Mouse (Mus musculus) cerebellum, postnatal 14 days (tissue): ENCODE data around the gene Crybg3.

Experiments used
- DNase-seq, 2 experiments: peaks; one replicate each; pipeline ENCODE4 v3.0.0; 2021; ENCODE audit warnings: mixed read lengths in 2 of 2

Gene Crybg3

DNA sequence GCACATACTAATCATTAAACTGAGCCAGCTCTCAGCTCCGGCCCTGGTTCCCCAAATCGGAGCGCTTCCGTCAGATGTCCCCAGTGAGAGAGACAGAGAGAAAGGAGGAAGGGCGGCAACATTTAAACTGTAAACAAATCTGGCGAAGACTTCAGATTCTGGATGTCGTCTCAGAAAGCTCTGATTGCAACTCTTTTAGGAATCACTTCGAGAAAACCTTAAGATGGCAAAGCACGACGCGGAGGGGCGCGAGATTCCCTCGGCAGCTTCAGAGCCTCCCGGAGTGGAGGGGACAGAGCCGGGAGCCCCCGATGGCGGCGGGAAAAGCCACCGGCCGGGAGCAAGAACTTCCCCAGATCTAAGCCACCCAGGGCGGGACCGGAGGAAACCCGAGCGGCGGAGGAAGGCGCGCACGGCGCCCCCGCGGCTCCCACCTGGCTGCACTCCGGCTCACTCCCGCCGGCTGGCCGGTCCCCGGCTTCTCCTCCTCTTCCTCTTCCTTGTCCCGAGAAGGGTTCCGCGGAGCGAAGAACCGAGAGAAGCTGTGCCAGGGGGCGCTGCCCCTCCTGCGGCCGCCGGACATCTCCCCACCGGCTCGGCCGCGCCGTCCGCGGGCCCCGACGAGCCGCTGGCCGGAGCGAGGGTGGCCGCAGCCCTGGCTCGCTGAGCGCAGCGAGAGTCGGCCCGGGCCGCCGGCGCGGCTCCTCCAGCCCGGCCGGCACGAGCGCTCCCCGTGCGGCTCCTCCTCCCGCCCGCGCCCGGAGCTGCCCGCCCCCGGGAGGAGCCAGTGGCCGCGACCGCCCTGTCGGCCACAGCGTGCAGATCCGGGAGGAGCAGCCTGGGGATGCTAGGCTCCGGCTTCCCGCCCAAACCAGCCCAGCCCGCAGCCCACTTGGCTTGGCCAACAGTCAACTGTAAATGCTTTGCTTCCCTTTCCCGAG is at the start of gene Crybg3:
Crybg3 (minus strand) TSS at position 669 of the 941 bp plus-strand sequence.
- peak; percentile 57 to 72 for DNase-seq

DNA sequence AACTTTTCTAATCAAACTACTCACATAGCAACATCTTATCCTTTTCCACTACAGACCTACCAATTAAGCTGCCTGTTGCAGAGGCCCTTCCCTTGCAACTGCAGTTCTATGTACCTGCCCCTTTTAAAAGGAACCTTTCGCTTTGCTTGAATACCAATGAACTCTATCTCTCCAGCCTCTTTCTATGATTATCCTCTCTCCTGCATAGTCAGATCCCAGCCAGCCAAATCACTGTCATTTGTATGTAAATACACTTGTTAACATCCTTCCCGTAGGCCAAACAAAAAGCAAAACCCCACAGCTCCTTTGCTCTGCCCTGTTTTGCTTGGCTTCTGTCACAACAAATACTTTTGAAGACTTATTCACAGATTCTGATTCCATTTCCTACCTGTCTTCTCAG is 43.0 kb upstream of the Crybg3 start:
- DNase-seq = no peak

DNA sequence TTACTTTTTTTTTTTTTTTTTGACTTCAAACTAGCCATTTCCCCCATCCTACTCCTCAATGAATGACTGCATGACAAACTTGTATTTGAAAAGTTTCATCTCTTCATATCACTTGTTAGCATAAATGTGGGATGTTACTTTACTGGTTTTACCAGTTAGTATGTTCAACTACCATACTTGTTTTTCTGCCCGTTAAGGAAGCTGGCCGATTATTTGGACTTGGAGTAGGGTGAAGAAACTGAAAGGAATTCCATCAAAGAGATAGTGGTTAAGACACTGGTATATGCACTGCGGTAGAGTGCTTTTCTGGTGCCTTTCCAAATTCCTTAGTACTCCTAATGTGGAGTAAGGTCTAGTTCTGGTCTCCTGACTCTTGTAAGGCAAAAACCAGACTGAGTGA is 39.2 kb upstream of the Crybg3 start:
- peak in 1 of 2 experiments; percentile 5 for DNase-seq

DNA sequence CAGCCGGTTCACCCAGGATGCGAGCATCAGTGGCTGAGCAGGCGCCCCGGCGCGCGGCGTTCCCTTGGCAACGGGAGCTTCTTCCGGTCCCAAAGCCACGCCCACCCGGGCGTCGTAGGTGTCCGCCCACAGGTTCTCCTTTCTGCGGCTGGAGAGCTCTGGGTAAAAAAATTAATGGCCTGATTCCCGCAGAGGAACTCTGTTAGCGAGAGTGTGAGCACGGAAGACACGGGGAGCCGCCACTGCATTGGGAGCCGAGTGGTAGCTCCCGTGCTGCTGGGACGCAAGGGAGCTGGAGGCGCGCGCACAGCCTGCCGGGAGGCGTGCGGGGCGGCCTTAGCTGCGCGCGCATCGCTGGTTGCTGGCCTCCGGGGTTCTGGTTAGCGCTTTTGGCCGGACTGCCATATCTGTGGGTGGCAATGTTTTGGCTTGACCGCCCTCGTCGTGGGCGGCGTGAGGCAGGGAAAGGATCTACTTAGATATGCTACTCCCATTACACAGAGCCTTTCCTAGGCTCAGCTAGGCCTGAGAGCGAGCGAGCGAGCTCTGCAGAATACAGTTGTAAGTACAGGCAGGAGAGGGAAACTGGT is 38.4 kb upstream of the Crybg3 start, which contains the start of gene Arl6:
Arl6 (minus strand) TSS at position 290 of the 590 bp plus-strand sequence.
- DNase-seq = peak; percentile 96 to 98

DNA sequence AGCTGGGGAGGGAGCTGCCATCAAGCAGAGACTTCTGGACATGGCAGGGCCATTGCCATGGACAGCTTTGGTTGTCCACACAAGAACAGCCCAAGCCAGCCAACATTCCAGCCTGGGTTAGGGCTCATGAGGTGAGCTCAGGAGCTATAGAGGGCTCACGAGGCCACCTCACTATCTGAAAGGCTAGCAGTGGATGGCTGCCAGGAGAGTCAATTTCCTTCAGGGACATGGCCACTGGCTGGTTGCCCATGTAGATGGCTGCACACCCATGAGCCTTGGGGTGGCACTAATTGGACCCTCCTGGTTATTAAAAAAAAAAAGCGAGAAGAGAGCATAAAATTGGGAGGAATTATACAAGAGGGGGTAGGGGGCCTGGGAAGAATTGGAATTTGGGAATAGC is 33.8 kb upstream of the Crybg3 start:
- DNase-seq = peak; percentile 36 to 46

DNA sequence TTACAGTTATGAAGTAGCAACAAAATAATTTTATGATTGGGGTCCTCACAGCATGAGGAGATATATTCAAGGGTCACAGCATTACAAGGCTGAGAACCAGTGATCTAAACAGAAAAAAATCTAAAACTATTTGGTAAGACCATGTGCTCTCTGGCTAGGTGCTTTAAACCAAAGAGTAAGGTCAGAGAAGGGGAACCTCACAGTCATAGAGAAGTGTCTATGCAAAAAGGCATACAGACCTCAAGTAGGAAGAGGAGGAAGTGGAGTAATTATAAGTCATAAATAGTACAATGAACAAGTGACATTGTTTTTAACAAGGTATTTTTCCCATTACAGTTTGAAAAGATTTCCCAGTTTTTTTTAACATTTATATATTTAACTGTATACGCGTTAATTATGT is 20.8 kb upstream of the Crybg3 start:
- no peak for DNase-seq

DNA sequence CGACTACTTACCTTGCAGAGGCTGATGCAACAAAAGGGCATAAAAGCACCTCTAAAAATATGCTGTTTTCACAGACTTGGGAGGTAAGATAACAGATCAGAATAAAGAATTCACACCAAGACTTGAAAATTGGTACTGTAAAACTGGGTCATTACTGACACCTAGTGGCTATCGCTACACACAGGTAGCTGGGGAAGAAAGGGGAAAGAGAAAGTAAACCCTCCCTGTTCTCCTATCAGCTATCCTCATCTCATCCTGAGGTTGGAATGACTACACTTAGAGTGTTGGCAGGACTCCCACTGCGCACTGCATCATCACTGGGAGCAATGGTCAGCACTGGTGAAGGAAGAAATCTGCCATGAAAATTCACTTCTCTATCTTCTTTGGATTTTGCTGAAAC is 16.4 kb upstream of the Crybg3 start:
- DNase-seq = peak; percentile 58 to 62

DNA sequence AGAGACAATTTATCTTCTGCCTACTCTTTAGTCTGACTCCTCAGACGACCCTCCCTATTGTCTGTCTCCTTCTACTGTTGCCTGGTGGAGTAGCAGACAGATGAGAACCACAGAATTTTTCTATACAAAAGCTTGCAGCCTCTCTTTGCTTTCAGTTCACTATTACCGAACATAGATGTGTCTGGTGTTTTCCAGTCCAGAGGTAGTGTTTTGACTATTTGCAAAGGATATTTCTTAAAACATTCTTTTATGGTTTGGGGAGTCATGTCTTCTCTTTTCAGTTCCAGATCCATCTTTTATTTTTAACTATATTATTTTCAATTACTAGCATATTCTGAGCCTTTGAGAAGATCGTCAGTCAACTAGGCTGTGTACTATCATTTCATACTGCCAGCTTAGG is 14.9 kb upstream of the Crybg3 start:
- DNase-seq = no peak

DNA sequence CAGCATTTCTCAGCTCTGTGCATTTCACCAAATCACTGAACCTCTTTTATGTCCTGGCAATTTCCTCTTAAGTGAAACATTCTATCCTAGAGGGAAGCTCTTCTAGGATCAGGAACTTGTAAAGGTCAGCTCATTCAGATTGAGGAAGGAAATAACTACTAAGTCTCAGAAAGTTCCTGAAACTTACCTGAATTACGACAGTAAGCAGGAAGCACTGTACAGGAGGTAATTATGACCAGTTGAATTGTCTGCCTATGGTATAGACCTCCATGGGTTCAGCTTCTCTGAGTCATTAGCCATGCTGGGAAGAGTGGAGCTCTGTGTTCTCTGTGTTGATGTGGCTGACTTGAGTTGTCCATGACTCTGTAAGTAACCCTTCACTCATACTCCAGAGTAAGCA is 10.0 kb upstream of the Crybg3 start:
- DNase-seq = no peak

DNA sequence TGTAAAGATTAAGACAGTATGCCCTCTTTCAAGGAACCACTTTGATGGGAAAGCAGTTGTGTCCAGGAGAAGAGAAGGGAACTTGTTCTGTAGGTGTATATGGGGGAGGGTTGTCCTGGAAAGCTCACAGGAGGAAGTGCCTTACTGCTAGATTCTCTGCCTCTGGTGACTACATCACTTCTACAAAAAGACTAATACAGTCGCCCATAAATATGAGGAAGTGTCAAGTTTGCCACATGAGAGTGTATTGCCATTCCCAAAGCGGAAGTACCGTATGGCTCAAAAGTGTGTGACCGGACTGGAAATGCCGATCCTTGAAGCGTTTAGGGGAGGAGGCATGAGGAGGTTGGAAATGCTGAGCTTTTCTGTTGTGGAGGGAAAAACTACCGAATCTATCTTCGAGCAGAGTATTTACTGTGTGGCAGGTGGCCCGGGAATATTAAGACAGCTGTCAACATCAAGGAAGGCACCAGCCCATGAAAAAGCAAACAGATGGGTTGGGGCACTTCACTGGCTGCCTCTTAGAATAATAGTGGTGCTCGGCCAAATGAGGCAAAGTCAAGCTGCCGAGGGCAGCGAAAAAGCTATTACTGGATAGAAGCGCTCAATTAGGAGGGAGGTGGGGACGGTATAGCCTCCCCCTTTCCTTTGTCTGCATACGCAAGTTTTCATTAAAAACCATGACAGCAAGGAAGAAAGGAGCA is 3.5 kb upstream of the Crybg3 start:
- peak; percentile 41 for DNase-seq

DNA sequence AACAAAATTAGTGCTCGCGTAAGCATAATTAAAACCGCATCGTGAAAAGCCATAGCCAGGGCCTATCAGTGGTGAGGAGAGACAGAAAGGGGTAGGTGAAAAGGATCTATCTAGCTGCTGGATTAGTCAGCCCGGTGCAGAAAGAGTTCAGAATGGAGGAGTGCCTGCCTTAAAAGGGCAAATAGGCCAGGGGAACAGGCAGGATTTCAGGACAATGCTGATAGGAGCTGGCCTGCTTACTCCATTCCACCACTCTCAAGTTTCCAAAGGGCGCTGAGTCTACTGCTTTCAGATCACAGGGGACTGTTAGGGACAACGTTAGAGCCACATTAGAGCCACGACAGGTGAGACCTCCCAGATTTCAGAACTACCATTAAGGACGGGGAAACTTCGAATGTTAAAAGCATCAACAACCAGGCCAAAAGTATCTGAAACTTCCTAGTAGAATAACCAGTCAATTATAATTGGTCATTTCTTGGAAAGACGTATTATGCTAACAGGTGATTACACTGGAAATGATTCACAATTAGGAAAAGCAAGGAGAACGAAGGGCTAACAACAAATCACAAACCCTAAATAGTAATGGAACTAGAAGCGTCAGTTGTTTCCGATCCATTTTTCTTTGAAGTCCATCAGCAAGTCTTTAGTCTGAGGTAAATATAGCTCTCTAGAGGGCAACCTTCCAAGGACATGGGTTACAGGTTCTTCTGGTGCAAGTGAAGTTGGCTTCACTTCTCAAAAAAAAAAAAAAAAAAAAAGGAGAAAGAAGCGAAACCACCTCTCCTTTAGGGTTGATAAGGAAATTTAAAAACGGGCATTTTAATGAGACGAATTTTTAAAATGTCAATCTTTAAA is 1.1 kb downstream of the Crybg3 start:
- no peak for DNase-seq

DNA sequence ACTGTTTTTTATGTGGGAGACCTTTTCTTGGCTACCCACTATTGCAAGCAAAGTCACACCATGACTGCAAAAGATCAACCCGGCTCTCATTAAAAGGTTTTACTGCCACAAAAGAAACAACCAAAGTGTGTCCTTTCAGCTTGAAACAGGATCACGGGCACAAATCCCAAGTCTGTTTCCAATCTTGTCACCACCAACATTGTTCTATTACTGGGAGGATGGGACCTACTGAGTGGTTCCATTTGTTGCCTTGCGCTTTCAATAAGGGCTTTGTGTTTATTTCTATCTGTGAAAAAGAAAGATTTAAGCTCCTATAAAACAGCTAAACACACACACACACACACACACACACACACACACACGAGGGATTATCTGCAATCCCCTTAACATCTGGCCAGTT is 1.8 kb downstream of the Crybg3 start:
- DNase-seq = no peak

DNA sequence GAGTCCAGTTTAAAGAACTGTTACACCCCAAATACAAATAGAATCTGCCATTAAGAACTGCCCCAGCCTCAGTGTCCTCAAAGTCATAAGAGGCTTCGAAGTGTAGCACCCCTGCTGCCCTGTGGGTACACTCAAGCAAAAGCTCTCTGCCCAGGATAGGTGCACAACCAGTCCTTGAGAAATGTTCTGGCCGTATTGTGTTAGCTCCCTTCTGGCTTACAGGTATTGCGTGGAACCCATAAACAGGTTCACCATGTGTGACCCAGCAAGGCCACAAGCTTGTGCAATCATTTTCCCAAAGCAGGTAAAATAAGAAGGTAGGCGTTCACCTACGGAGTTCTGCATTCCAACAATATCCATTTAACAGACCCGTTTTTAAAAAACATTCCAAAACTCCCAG is 3.5 kb downstream of the Crybg3 start:
- no peak for DNase-seq

DNA sequence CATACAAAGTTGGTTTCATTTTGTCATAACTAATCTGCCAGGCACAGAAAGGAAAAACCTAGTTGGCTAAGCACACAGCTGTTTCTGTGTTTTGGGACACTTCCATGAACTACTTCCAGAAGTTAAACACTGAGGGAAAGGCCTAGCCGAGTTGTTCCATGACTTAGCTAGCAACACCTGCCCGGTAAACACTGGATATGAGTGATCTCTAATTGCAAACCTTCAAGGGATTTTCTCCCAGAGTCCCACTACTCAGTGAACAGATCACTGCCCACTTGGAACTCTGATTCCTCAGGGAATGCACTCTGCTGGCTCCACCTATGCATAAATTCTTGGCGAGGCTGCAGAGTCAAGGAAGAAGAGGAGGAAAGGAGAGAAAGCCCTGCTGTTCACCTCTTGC is 6.1 kb downstream of the Crybg3 start:
- no peak for DNase-seq

DNA sequence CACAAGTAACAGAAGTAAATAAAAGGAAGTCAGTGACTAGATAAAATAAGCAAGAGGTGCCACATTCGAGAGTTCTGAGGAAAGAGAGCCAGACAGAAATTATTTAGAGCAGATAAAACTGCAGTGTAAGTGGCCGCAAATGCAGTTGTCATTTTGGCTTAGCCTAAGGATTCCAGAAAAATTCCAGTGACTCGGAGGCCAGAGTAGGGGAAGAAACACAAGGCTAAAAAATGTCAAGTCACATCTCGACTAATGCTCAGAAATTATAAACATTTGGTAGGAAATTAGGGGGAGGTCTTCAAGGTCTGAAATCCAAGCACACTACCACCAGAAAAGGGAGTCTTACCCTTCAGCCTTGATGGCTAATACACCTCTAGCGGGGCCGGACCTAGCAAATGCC is 10.0 kb downstream of the Crybg3 start:
- DNase-seq = no peak

DNA sequence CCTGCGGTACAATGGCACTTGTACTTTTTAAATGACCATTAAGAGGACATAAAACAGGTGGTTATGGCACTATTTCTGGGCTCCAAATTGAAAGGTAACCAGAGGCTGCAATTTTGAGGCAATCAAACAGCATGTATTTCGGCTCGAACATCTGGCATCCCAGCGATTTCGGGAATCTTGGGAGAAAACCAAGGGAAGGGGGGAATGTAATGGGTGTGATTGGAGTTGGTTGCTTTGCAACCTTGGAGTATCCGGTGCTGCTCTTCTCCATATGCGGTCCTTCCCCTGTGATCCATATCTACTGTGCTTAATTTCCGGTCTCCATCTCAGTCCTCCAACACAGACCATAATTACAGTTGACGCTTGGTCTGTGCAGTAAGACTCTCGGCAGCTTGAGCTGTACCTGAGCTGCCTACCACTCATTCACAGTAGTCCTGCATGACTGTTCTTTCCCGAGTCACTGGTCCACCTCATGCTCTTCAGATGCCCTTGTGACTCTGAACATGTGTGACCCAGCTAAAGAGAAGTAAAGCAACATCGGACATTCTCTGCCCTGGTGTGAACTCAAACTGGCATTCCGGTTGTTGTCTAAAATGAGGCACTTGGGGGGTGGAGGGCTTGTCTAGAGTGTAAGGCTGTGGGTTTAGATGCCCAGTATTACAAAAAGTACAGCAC is 12.3 kb downstream of the Crybg3 start:
- DNase-seq = no peak

DNA sequence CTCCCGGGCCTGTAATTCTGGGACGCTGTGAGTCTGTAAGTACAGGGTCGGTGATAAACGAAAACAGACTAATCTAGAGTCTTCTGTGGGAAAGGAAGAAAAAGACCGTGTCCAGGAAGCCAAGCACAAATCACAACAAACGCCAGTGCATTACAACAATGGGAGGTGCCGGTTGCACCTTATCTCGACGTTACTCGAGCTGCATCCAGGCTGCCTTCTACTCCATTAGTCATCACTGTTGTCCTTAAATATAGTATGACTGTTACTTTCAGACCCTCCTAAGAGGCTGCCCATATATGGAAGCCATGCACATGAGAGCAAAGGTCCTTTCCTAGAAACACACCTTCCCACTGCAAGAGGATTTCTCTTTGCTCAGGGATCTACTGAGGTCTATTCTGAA is 13.0 kb downstream of the Crybg3 start:
- DNase-seq = no peak

DNA sequence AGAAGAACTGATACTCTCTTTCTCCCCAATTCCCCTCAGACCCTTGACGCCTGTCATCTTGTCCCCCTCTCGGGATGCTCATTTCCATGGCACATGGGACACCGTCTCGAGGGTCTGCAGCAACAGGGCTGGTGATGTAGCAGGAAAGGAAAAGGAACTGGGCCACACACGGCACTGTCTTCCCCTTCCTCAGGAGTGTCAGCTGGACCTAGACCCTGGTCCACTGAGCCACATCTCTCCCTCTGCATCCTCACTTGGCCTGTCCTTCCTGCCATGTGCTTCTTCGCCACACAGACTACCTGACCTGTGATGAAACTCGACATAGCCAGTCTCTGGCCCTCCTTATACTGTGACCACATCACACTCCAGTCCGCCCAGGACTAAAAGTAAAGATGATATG is 13.9 kb downstream of the Crybg3 start:
- DNase-seq = no peak

DNA sequence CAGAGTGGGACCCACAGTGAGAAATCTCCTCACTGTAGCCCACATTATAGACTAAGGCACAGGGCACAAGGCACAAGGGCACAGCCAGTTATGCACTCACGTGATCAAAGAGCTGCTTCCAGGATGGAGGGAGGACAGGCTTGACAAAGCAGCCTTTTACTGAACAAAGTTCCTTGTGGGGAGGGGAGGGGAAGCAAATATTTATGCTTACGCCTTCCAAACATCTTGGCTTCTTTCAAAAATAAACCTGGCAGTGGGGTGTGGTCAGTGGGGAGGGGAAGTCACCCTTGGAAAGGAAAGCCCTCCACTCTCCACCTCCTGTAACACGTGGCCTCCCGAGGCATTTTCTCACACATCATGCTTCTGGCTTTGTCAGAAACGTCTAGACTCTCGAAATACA is 14.5 kb downstream of the Crybg3 start:
- DNase-seq = no peak

DNA sequence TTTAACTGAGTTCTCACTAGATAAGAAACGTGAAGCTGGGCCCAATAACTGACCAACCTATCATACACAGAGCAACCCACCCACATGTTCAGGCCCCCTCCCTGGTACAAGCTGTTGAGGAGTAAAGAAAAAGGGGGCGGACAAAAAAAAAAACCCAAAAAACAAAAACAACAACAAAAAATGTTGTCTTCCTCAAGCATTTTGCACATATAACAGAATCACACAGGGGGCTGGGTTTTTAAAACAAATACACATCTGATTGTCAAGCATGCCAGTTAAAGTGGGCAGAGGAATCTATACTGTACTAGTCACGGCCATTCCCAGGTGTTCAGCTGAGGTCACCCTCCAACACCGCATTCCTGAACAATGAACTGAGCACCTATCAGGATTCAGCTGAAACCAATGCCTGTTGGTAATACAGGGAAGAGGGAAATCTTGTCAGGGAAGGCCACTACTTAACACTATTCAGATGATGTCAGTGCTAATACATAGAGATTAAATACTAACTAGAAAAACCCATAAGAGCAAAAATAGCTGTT is 15.0 kb downstream of the Crybg3 start:
- no peak for DNase-seq

DNA sequence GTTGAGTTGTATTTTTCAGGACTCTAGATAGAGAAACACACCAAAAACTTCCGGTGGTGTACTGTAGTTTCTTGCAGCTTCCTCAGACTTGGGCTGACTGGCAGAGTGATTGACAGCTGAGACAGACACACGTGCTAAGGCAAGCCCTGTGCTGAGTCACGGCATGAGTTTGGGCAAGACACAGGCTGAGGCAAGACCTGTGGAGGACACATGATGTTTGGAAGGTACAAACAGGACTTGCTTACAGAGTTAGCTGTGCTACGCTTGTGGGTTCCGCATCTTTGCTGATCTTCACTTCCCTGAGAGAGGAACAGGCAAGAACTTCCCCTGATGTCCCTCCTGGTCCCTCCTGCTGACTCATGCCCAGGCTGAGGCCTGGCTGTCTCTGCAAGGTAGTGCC is 17.3 kb downstream of the Crybg3 start:
- DNase-seq = no peak

DNA sequence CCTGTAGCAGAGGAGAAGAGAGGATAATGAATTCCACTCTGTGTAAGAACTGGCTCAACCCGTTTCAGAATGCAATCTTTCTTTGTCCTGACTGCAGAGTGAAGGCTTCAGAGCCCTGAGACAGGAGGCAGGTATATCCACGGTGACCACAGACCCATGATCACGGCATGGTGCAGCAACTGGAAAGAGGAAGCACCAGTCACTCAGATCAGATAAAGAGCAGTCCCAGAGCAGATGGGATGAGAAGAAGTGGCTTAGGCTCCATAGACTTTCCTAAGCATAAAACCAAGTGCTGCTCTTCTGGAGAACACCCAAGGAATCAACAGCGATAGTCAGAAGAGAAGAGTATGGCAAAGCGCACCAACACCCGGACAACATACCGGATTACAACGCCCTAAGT is 21.5 kb downstream of the Crybg3 start:
- no peak for DNase-seq
